Mouse (Mus musculus): ENCODE results near the gene Taz. TPM values are rescaled to one million over a fixed set of nuclear protein-coding genes. Genes with fewer than 3 reads are reported as not detected.

Taz gene
- polyA plus RNA-seq, 1 experiment from 2014 or later: 84.9 TPM

DNA sequence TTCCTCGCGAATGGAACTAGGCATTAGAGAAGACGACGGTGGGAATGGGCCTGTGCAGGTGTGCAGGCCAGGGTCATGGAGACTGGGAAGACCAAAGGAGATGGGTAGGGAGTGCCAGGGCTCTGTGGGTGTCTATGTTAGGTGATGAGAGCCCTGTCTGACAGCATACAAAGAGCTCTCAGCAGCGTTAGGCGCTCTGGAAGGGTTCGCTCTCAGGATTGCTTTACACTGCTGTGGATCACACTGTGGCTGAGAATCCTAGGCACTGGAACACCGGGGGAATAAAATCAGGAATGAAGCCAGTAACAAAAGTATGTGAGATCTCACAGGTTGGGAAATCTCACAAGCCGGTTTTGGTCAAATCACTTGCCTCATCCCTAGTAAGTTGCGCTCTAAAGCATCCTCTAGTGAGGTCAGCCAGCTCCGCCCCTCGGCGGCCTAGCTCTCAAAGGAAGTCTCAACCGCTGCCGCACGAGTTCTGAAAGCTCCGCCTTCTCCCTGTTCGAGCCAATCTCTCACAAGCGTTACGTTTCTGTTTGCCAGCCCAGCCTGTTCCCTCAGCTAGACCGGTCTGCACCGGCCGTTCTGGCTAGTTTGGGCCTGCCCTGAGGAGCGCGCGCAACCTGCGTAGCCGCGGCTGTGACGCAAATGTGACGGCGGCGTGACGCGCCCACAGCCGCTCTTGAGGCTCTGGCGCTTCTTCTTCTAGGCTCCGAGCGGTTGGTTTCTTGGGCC lies 27.4 kb upstream of the Taz start, which contains the start of gene Emd:
Gene Emd, plus strand, starts transcription at position 535 of the 735 bp plus-strand sequence.
- H3K27me3 ChIP-seq (replicated peaks; ENCODE audit: insufficient read depth, low read length): no peaks in the 10 kb centered on the region
- ATAC-seq (peak; percentile 97), DNase-seq (ENCODE audit: low spot score) (peak; percentile 97)
- no peaks in the 10 kb centered on the region for H3K36me3 ChIP-seq (ENCODE audit: insufficient read depth, low read length)
- H3K4me2 ChIP-seq (replicated peaks; ENCODE audit: low read depth, low read length): peak within 1 kb of the TSS; percentile 67
- TF ChIP-seq CTCF (IDR thresholded peaks at IDR 0.05): no peak
- TF ChIP-seq EP300 (IDR thresholded peaks at IDR 0.05): 0 out of 2 replicates have a peak, but pooled peaks have one; percentile 11
- no peaks in the 10 kb centered on the region for H3K4me1 ChIP-seq (ENCODE audit: insufficient read depth, low read depth, low read length)
- H3K9me3 ChIP-seq (ENCODE audit: low read length): no peaks in the 10 kb centered on the region
- H3K27ac ChIP-seq (ENCODE audit: low read length): peak within 1 kb of the TSS; percentile 91
- peak within 1 kb of the TSS; percentile 56 for H3K9ac ChIP-seq (replicated peaks; ENCODE audit: low read depth)
- WGBS: 20% methylated on average over 38 of the region's 39 CpGs
- peak within 1 kb of the TSS; percentile 52 for H3K4me3 ChIP-seq (ENCODE audit: low read depth, low read length)

GRCm38 (mm10) chrX:74254888-74255565 lies 26.7 kb upstream of the Taz start:
- no peaks in the 10 kb centered on the region for H3K27me3 ChIP-seq (replicated peaks; ENCODE audit: insufficient read depth, low read length)
- DNase-seq (ENCODE audit: low spot score): peak; percentile 41
- no peaks in the 10 kb centered on the region for H3K36me3 ChIP-seq (ENCODE audit: insufficient read depth, low read length)
- H3K27ac ChIP-seq (ENCODE audit: low read length): peak overlapping the region; percentile 91
- ATAC-seq: peak; percentile 46
- H3K9ac ChIP-seq (replicated peaks; ENCODE audit: low read depth): peak overlapping the region; percentile 56
- no peaks in the 10 kb centered on the region for H3K9me3 ChIP-seq (ENCODE audit: low read length)
- peak overlapping the region; percentile 52 for H3K4me3 ChIP-seq (ENCODE audit: low read depth, low read length)
- TF ChIP-seq CTCF (IDR thresholded peaks at IDR 0.05) (no peak), EP300 (IDR thresholded peaks at IDR 0.05) (no peak)
- 19% methylated on average over 26 of the region's 31 CpGs for WGBS
- H3K4me1 ChIP-seq (ENCODE audit: insufficient read depth, low read depth, low read length): no peaks in the 10 kb centered on the region
- H3K4me2 ChIP-seq (replicated peaks; ENCODE audit: low read depth, low read length): peak overlapping the region; percentile 67

- no peak overlapping the region for H3K9ac ChIP-seq (replicated peaks; ENCODE audit: low read depth)
- no peaks in the 10 kb centered on the region for H3K27me3 ChIP-seq (replicated peaks; ENCODE audit: insufficient read depth, low read length)
- no peak for DNase-seq (ENCODE audit: low spot score)
- no peaks in the 10 kb centered on the region for H3K36me3 ChIP-seq (ENCODE audit: insufficient read depth, low read length)
- no peak overlapping the region for H3K4me2 ChIP-seq (replicated peaks; ENCODE audit: low read depth, low read length)
- H3K4me3 ChIP-seq (ENCODE audit: low read depth, low read length): no peak overlapping the region
- H3K27ac ChIP-seq (ENCODE audit: low read length): no peak overlapping the region
- no peaks in the 10 kb centered on the region for H3K4me1 ChIP-seq (ENCODE audit: insufficient read depth, low read depth, low read length)
- no peak for ATAC-seq
- WGBS: 90% methylated on average over 3 of the region's 3 CpGs
- no peaks in the 10 kb centered on the region for H3K9me3 ChIP-seq (ENCODE audit: low read length)
- no peak for TF ChIP-seq CTCF (IDR thresholded peaks at IDR 0.05)
- TF ChIP-seq EP300 (IDR thresholded peaks at IDR 0.05): no peak
Observed at GRCm38 (mm10) chrX:74257746-74258145, 24.0 kb upstream of the Taz start.

- 14% methylated on average over 3 of the region's 3 CpGs for WGBS
- peak overlapping the region; percentile 54 for H3K4me3 ChIP-seq (ENCODE audit: low read depth, low read length)
- peak overlapping the region; percentile 49 for H3K4me2 ChIP-seq (replicated peaks; ENCODE audit: low read depth, low read length)
- peak; percentile 60 for ATAC-seq
- TF ChIP-seq EP300 (IDR thresholded peaks at IDR 0.05): no peak
- no peak for TF ChIP-seq CTCF (IDR thresholded peaks at IDR 0.05)
- H3K27ac ChIP-seq (ENCODE audit: low read length): peak overlapping the region; percentile 90
- no peaks in the 10 kb centered on the region for H3K4me1 ChIP-seq (ENCODE audit: insufficient read depth, low read depth, low read length)
- no peak overlapping the region for H3K9ac ChIP-seq (replicated peaks; ENCODE audit: low read depth)
- H3K9me3 ChIP-seq (ENCODE audit: low read length): no peaks in the 10 kb centered on the region
- H3K36me3 ChIP-seq (ENCODE audit: insufficient read depth, low read length): no peaks in the 10 kb centered on the region
- peak; percentile 87 for DNase-seq (ENCODE audit: low spot score)
- H3K27me3 ChIP-seq (replicated peaks; ENCODE audit: insufficient read depth, low read length): no peaks in the 10 kb centered on the region
Observed at GRCm38 (mm10) chrX:74269736-74270061, 12.0 kb upstream of the Taz start.

- no peaks in the 10 kb centered on the region for H3K4me1 ChIP-seq (ENCODE audit: insufficient read depth, low read depth, low read length)
- ATAC-seq: peak; percentile 92
- 17% methylated on average over 38 of the region's 42 CpGs for WGBS
Observed at GRCm38 (mm10) chrX:74270062-74270901, 11.4 kb upstream of the Taz start, which contains the start of gene Rpl10. TSS of gene Rpl10 (plus strand) at chrX:74270812.

More at GRCm38 (mm10) chrX:74270062-74270901, 11.4 kb upstream of the Taz start, which contains the start of gene Rpl10:
- Histone ChIP-seq H3K36me3 (ENCODE audit: insufficient read depth, low read length) (no peaks in the 10 kb centered on the region), H3K27me3 (replicated peaks; ENCODE audit: insufficient read depth, low read length) (no peaks in the 10 kb centered on the region), H3K9ac (replicated peaks; ENCODE audit: low read depth) (peak within 1 kb of the TSS; percentile 63), H3K27ac (ENCODE audit: low read length) (peak within 1 kb of the TSS; percentile 90), H3K4me3 (ENCODE audit: low read depth, low read length) (peak within 1 kb of the TSS; percentile 54), H3K4me2 (replicated peaks; ENCODE audit: low read depth, low read length) (peak within 1 kb of the TSS; percentile 49), H3K9me3 (ENCODE audit: low read length) (no peaks in the 10 kb centered on the region)
- peak; percentile 79 for TF ChIP-seq EP300 (IDR thresholded peaks at IDR 0.05)
- peak; percentile 68 for TF ChIP-seq CTCF (IDR thresholded peaks at IDR 0.05)
- peak; percentile 97 for DNase-seq (ENCODE audit: low spot score)
